Mouse (Mus musculus) cerebellum, adult 11 months (tissue): ENCODE measurements around the gene Gm2004.
"Not testable (repeated sequence)": the region's sequence is repeated elsewhere in the genome, so short reads cannot be mapped to it uniquely, and the experiment has no call there.

ENCODE experiments used
- DNase-seq: peaks from one replicate; pipeline ENCODE4 v3.0.0; 2022

The Gm2004 gene

DNA sequence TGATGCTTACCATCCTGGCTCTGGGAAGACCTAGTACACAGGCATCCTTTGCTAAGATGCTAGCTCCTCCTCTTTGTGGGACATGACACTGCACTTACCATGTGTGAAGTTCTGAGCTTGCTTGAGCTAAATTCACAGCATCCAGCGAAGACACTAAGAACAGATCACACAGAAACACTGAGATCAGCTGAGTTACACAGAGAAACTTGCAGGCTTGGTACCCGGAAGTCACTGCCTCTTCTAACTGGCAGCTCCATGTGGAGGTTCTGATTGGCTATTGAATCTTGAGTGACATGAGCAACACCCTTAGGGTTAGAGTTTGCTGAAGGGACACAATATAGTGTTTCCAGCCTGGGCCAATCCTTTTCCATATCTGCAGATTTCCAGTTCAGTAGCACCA is at the start of gene Gm2004:
Gene Gm2004 (minus strand): TSS at position 101 of the 400 bp plus-strand sequence.
- not testable (repeated sequence) for DNase-seq
